Mouse (Mus musculus): ENCODE measurements at regions not wholly inside any gene's neighbourhood (a gene's known extent, or its start where the extent isn't known, plus 50 kb on each side); places are given as distances from the start of the nearest gene placed in this dataset.

- TF ChIP-seq MAX (IDR thresholded peaks at IDR 0.05), result no peak
- TF ChIP-seq MYOG (IDR thresholded peaks at IDR 0.05; ENCODE audit: control insufficient read depth, extremely low read depth, insufficient read length), result no peak
- TF ChIP-seq FOSL1 (IDR thresholded peaks at IDR 0.05; ENCODE audit: insufficient read depth, low read length, poor library complexity, severe bottlenecking), result no peak
- no peak for TF ChIP-seq CEBPB (IDR thresholded peaks at IDR 0.05; ENCODE audit: low read depth)
- TF ChIP-seq CTCF (IDR thresholded peaks at IDR 0.05; ENCODE audit: control insufficient read depth, insufficient read depth, insufficient read length), result no peak
- TF ChIP-seq MYOD1 (IDR thresholded peaks at IDR 0.05; ENCODE audit: control insufficient read depth, insufficient read length, low read depth), result no peak
- TF ChIP-seq USF1 (IDR thresholded peaks at IDR 0.05; ENCODE audit: low read depth), result no peak
- Histone ChIP-seq H3K4me3 (ENCODE audit: insufficient read depth, poor library complexity, severe bottlenecking) (no peak overlapping the region), H3K79me3 (ENCODE audit: low read depth) (no peaks in the 10 kb centered on the region), H3K36me3 (ENCODE audit: control insufficient read depth, insufficient read depth) (no peaks in the 10 kb centered on the region), H3K27me3 (ENCODE audit: control insufficient read depth, insufficient read depth, insufficient read length) (no peaks in the 10 kb centered on the region), H3K79me2 (ENCODE audit: control insufficient read depth, insufficient read depth) (no peaks in the 10 kb centered on the region), H3ac (ENCODE audit: control insufficient read depth, insufficient read length, low read depth) (no peak overlapping the region)
Observed at GRCm38 (mm10) chr17:16158119-16158518, 327.3 kb upstream of the Rgmb start.

GRCm38 (mm10) chr17:16157711-16158110 lies 326.9 kb upstream of the Rgmb start:
- Histone ChIP-seq H3K4me3 (ENCODE audit: insufficient read depth, poor library complexity, severe bottlenecking) (no peak overlapping the region), H3K27me3 (ENCODE audit: control insufficient read depth, insufficient read depth, insufficient read length) (no peaks in the 10 kb centered on the region), H3K36me3 (ENCODE audit: control insufficient read depth, insufficient read depth) (no peaks in the 10 kb centered on the region), H3ac (ENCODE audit: control insufficient read depth, insufficient read length, low read depth) (no peak overlapping the region), H3K79me2 (ENCODE audit: control insufficient read depth, insufficient read depth) (no peaks in the 10 kb centered on the region), H3K79me3 (ENCODE audit: low read depth) (no peaks in the 10 kb centered on the region)
- TF ChIP-seq MYOD1 (IDR thresholded peaks at IDR 0.05; ENCODE audit: control insufficient read depth, insufficient read length, low read depth) (no peak), MAX (IDR thresholded peaks at IDR 0.05) (no peak), CEBPB (IDR thresholded peaks at IDR 0.05; ENCODE audit: low read depth) (no peak), CTCF (IDR thresholded peaks at IDR 0.05; ENCODE audit: control insufficient read depth, insufficient read depth, insufficient read length) (no peak), FOSL1 (IDR thresholded peaks at IDR 0.05; ENCODE audit: insufficient read depth, low read length, poor library complexity, severe bottlenecking) (no peak), USF1 (IDR thresholded peaks at IDR 0.05; ENCODE audit: low read depth) (no peak), MYOG (IDR thresholded peaks at IDR 0.05; ENCODE audit: control insufficient read depth, extremely low read depth, insufficient read length) (no peak)

GRCm38 (mm10) chr17:16157135-16157534 lies 326.3 kb upstream of the Rgmb start:
- H3K36me3 ChIP-seq (ENCODE audit: control insufficient read depth, insufficient read depth), result no peaks in the 10 kb centered on the region
- no peaks in the 10 kb centered on the region for H3K79me2 ChIP-seq (ENCODE audit: control insufficient read depth, insufficient read depth)
- H3K27me3 ChIP-seq (ENCODE audit: control insufficient read depth, insufficient read depth, insufficient read length), result no peaks in the 10 kb centered on the region
- TF ChIP-seq CEBPB (IDR thresholded peaks at IDR 0.05; ENCODE audit: low read depth) (no peak), FOSL1 (IDR thresholded peaks at IDR 0.05; ENCODE audit: insufficient read depth, low read length, poor library complexity, severe bottlenecking) (no peak), CTCF (IDR thresholded peaks at IDR 0.05; ENCODE audit: control insufficient read depth, insufficient read depth, insufficient read length) (no peak), MYOG (IDR thresholded peaks at IDR 0.05; ENCODE audit: control insufficient read depth, extremely low read depth, insufficient read length) (no peak), MAX (IDR thresholded peaks at IDR 0.05) (no peak), USF1 (IDR thresholded peaks at IDR 0.05; ENCODE audit: low read depth) (no peak), MYOD1 (IDR thresholded peaks at IDR 0.05; ENCODE audit: control insufficient read depth, insufficient read length, low read depth) (no peak)
- no peaks in the 10 kb centered on the region for H3K79me3 ChIP-seq (ENCODE audit: low read depth)
- H3ac ChIP-seq (ENCODE audit: control insufficient read depth, insufficient read length, low read depth), result no peak overlapping the region
- no peak overlapping the region for H3K4me3 ChIP-seq (ENCODE audit: insufficient read depth, poor library complexity, severe bottlenecking)

- Histone ChIP-seq H3K36me3 (ENCODE audit: control insufficient read depth, insufficient read depth) (no peaks in the 10 kb centered on the region), H3K27me3 (ENCODE audit: control insufficient read depth, insufficient read depth, insufficient read length) (no peaks in the 10 kb centered on the region), H3K79me3 (ENCODE audit: low read depth) (no peaks in the 10 kb centered on the region), H3K79me2 (ENCODE audit: control insufficient read depth, insufficient read depth) (no peaks in the 10 kb centered on the region), H3ac (ENCODE audit: control insufficient read depth, insufficient read length, low read depth) (no peak overlapping the region), H3K4me3 (ENCODE audit: insufficient read depth, poor library complexity, severe bottlenecking) (no peak overlapping the region)
- no peak for TF ChIP-seq CEBPB (IDR thresholded peaks at IDR 0.05; ENCODE audit: low read depth)
- no peak for TF ChIP-seq MAX (IDR thresholded peaks at IDR 0.05)
- TF ChIP-seq FOSL1 (IDR thresholded peaks at IDR 0.05; ENCODE audit: insufficient read depth, low read length, poor library complexity, severe bottlenecking), result no peak
- TF ChIP-seq MYOD1 (IDR thresholded peaks at IDR 0.05; ENCODE audit: control insufficient read depth, insufficient read length, low read depth), result no peak
- no peak for TF ChIP-seq CTCF (IDR thresholded peaks at IDR 0.05; ENCODE audit: control insufficient read depth, insufficient read depth, insufficient read length)
- TF ChIP-seq MYOG (IDR thresholded peaks at IDR 0.05; ENCODE audit: control insufficient read depth, extremely low read depth, insufficient read length), result no peak
- TF ChIP-seq USF1 (IDR thresholded peaks at IDR 0.05; ENCODE audit: low read depth), result no peak
Observed at GRCm38 (mm10) chr17:16156596-16156995, 325.8 kb upstream of the Rgmb start.

- TF ChIP-seq MYOG (IDR thresholded peaks at IDR 0.05; ENCODE audit: control insufficient read depth, extremely low read depth, insufficient read length), result no peak
- TF ChIP-seq MYOD1 (IDR thresholded peaks at IDR 0.05; ENCODE audit: control insufficient read depth, insufficient read length, low read depth), result peak; percentile 59
- Histone ChIP-seq H3K79me3 (ENCODE audit: low read depth) (no peaks in the 10 kb centered on the region), H3ac (ENCODE audit: control insufficient read depth, insufficient read length, low read depth) (no peak overlapping the region)
Observed at GRCm38 (mm10) chr17:16155587-16155986, 324.7 kb upstream of the Rgmb start.

More at GRCm38 (mm10) chr17:16155587-16155986, 324.7 kb upstream of the Rgmb start:
- Histone ChIP-seq H3K4me3 (ENCODE audit: insufficient read depth, poor library complexity, severe bottlenecking) (no peak overlapping the region), H3K36me3 (ENCODE audit: control insufficient read depth, insufficient read depth) (no peaks in the 10 kb centered on the region), H3K79me2 (ENCODE audit: control insufficient read depth, insufficient read depth) (no peaks in the 10 kb centered on the region), H3K27me3 (ENCODE audit: control insufficient read depth, insufficient read depth, insufficient read length) (no peaks in the 10 kb centered on the region)

Measured in C2C12 (cell line).